Mouse (Mus musculus): ENCODE measurements at regions not wholly inside any gene's neighbourhood (a gene's known extent, or its start where the extent isn't known, plus 50 kb on each side); places are given as distances from the start of the nearest gene placed in this dataset.

DNA sequence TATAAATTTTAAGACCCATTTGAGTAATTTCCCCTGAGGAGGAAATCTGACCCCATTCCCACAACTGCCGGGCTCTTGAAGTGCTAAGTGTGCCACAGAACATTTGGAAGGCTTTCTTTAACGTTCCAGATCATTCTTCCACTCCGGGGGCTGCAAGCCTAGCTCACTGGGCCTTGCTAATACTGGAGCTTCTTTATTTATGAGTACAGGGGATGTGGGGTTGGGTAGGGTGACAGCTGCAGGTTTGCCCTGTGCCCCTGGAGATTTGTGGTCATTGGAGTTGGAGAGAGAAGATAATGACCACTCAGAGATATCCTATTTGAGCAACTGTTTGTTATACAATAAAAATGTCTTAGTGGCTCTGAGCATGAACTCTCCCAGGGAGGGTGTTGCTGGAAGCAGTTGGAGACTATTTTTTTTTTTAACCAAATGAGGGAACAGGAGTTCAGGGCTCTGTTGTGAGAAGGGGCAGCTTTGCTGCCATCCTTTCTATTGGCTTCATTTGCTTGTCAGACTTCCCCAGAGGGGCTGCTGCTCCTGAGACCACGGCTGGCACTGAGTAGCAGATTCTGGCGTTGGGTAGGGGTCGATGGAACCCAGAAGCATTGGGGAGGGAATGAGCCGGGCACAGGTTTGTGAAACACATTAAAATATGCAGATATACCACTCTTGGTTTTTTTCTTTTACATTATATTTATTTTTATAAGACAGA is 249.0 kb downstream of the Ttll7 start:
- ATAC-seq (ENCODE audit: insufficient read depth) (no peak), DNase-seq (ENCODE audit: low read depth in 3 of 3, low spot score in 3 of 3) (no peak)
- Histone ChIP-seq H3K36me3 (replicated peaks; ENCODE audit: control insufficient read depth, insufficient read depth, low read depth) (no peaks in the 10 kb centered on the region), H3K27ac (no peak overlapping the region), H3K9me3 (ENCODE audit: control insufficient read depth, low read length) (no peaks in the 10 kb centered on the region), H3K9ac (replicated peaks) (no peak overlapping the region), H3K4me3 (ENCODE audit: insufficient read depth in 1 of 2, low read depth in 2 of 2, low read length in 2 of 2) (no peak overlapping the region), H3K4me2 (ENCODE audit: low read depth) (no peak overlapping the region), H3K27me3 (ENCODE audit: control insufficient read depth, insufficient read depth, low read length) (no peaks in the 10 kb centered on the region), H3K4me1 (replicated peaks; ENCODE audit: control insufficient read depth in 2 of 2, insufficient read depth in 2 of 2, low read length in 1 of 2) (no peaks in the 10 kb centered on the region)
- TF ChIP-seq EP300 (IDR thresholded peaks at IDR 0.05; ENCODE audit: low read depth) (no peak), CTCF (IDR thresholded peaks at IDR 0.05; ENCODE audit: low read depth) (no peak)
- 43% methylated on average over 7 of the region's 7 CpGs for WGBS (ENCODE audit: insufficient replicate concordance)

- Histone ChIP-seq H3K9me3 (ENCODE audit: control insufficient read depth, low read length) (no peaks in the 10 kb centered on the region), H3K27ac (no peak overlapping the region), H3K4me2 (ENCODE audit: low read depth) (no peak overlapping the region), H3K4me3 (ENCODE audit: insufficient read depth in 1 of 2, low read depth in 2 of 2, low read length in 2 of 2) (no peak overlapping the region), H3K9ac (replicated peaks) (no peak overlapping the region), H3K36me3 (replicated peaks; ENCODE audit: control insufficient read depth, insufficient read depth, low read depth) (no peaks in the 10 kb centered on the region), H3K27me3 (ENCODE audit: control insufficient read depth, insufficient read depth, low read length) (no peaks in the 10 kb centered on the region), H3K4me1 (replicated peaks; ENCODE audit: control insufficient read depth in 2 of 2, insufficient read depth in 2 of 2, low read length in 1 of 2) (no peaks in the 10 kb centered on the region)
- WGBS (ENCODE audit: insufficient replicate concordance), result 73% methylated on average over 3 of the region's 3 CpGs
- DNase-seq (ENCODE audit: low read depth in 3 of 3, low spot score in 3 of 3) (no peak), ATAC-seq (ENCODE audit: insufficient read depth) (no peak)
- TF ChIP-seq CTCF (IDR thresholded peaks at IDR 0.05; ENCODE audit: low read depth) (no peak), EP300 (IDR thresholded peaks at IDR 0.05; ENCODE audit: low read depth) (no peak)
These were observed 249.6 kb downstream of the Ttll7 start for GRCm38 (mm10) chr3:147101765-147102113.

GRCm38 (mm10) chr3:147103428-147103827 is 251.3 kb downstream of the Ttll7 start:
- H3K4me2 ChIP-seq (ENCODE audit: low read depth), result no peak overlapping the region
- no peaks in the 10 kb centered on the region for H3K9me3 ChIP-seq (ENCODE audit: control insufficient read depth, low read length)
- no peak for ATAC-seq (ENCODE audit: insufficient read depth)
- no peak overlapping the region for H3K27ac ChIP-seq
- 39% methylated on average over 7 of the region's 7 CpGs for WGBS (ENCODE audit: insufficient replicate concordance)
- no peaks in the 10 kb centered on the region for H3K4me1 ChIP-seq (replicated peaks; ENCODE audit: control insufficient read depth in 2 of 2, insufficient read depth in 2 of 2, low read length in 1 of 2)
- H3K4me3 ChIP-seq (ENCODE audit: insufficient read depth in 1 of 2, low read depth in 2 of 2, low read length in 2 of 2), result no peak overlapping the region
- no peak overlapping the region for H3K9ac ChIP-seq (replicated peaks)
- DNase-seq (ENCODE audit: low read depth in 3 of 3, low spot score in 3 of 3), result no peak
- no peaks in the 10 kb centered on the region for H3K27me3 ChIP-seq (ENCODE audit: control insufficient read depth, insufficient read depth, low read length)
- TF ChIP-seq EP300 (IDR thresholded peaks at IDR 0.05; ENCODE audit: low read depth), result no peak
- TF ChIP-seq CTCF (IDR thresholded peaks at IDR 0.05; ENCODE audit: low read depth), result no peak
- no peaks in the 10 kb centered on the region for H3K36me3 ChIP-seq (replicated peaks; ENCODE audit: control insufficient read depth, insufficient read depth, low read depth)

DNA sequence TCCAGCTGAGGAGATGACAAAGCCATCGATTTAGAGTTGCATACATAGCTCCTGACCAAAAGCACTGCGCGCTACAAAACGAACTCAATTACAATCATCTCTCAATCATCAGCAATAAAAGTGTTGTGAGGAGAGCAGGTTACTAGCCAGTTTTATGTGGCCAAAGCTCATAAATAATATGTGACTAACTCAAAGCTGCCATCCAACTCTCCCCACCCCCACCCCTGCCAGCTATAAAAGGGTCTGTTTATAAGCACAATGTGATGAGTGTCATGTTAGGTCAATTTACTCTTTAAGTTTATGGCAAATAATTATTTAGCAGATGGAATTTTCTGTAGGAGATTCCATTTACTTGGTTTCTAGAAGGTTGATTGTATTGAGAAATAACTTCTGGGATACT is 265.4 kb downstream of the Ttll7 start:
- no peaks in the 10 kb centered on the region for H3K27me3 ChIP-seq (ENCODE audit: control insufficient read depth, insufficient read depth, low read length)
- no peaks in the 10 kb centered on the region for H3K36me3 ChIP-seq (replicated peaks; ENCODE audit: control insufficient read depth, insufficient read depth, low read depth)
- no peak for TF ChIP-seq EP300 (IDR thresholded peaks at IDR 0.05; ENCODE audit: low read depth)
- no peak for TF ChIP-seq CTCF (IDR thresholded peaks at IDR 0.05; ENCODE audit: low read depth)
- no peak overlapping the region for H3K9ac ChIP-seq (replicated peaks)
- no peaks in the 10 kb centered on the region for H3K4me1 ChIP-seq (replicated peaks; ENCODE audit: control insufficient read depth in 2 of 2, insufficient read depth in 2 of 2, low read length in 1 of 2)
- DNase-seq (ENCODE audit: low read depth in 3 of 3, low spot score in 3 of 3) (no peak), ATAC-seq (ENCODE audit: insufficient read depth) (no peak)
- no peaks in the 10 kb centered on the region for H3K9me3 ChIP-seq (ENCODE audit: control insufficient read depth, low read length)
- no peak overlapping the region for H3K27ac ChIP-seq
- 68% methylated on average over 4 of the region's 4 CpGs for WGBS (ENCODE audit: insufficient replicate concordance)
- no peak overlapping the region for H3K4me3 ChIP-seq (ENCODE audit: insufficient read depth in 1 of 2, low read depth in 2 of 2, low read length in 2 of 2)
- H3K4me2 ChIP-seq (ENCODE audit: low read depth), result no peak overlapping the region

GRCm38 (mm10) chr3:147118092-147118491 is 265.9 kb downstream of the Ttll7 start:
- H3K4me1 ChIP-seq (replicated peaks; ENCODE audit: control insufficient read depth in 2 of 2, insufficient read depth in 2 of 2, low read length in 1 of 2), result no peaks in the 10 kb centered on the region
- H3K27me3 ChIP-seq (ENCODE audit: control insufficient read depth, insufficient read depth, low read length), result no peaks in the 10 kb centered on the region
- DNase-seq (ENCODE audit: low read depth in 3 of 3, low spot score in 3 of 3) (no peak), ATAC-seq (ENCODE audit: insufficient read depth) (no peak)
- 64% methylated on average over 5 of the region's 5 CpGs for WGBS (ENCODE audit: insufficient replicate concordance)
- H3K9me3 ChIP-seq (ENCODE audit: control insufficient read depth, low read length), result no peaks in the 10 kb centered on the region
- H3K4me3 ChIP-seq (ENCODE audit: insufficient read depth in 1 of 2, low read depth in 2 of 2, low read length in 2 of 2), result no peak overlapping the region
- H3K36me3 ChIP-seq (replicated peaks; ENCODE audit: control insufficient read depth, insufficient read depth, low read depth), result no peaks in the 10 kb centered on the region
- H3K4me2 ChIP-seq (ENCODE audit: low read depth), result no peak overlapping the region
- TF ChIP-seq EP300 (IDR thresholded peaks at IDR 0.05; ENCODE audit: low read depth) (no peak), CTCF (IDR thresholded peaks at IDR 0.05; ENCODE audit: low read depth) (no peak)
- no peak overlapping the region for H3K27ac ChIP-seq
- no peak overlapping the region for H3K9ac ChIP-seq (replicated peaks)
